Mouse (Mus musculus) frontal cortex, postnatal 36 days (tissue): ENCODE data around the gene Sec24d.
A peak's percentile ranks its signal among the peaks of the same experiment; 100 is the strongest.

Experiments used
- DNase-seq, 2 experiments: peaks; one replicate each; pipeline ENCODE4 v3.0.0; 2022; ENCODE audit warnings: low spot score in 2 of 2

Sec24d gene

DNA sequence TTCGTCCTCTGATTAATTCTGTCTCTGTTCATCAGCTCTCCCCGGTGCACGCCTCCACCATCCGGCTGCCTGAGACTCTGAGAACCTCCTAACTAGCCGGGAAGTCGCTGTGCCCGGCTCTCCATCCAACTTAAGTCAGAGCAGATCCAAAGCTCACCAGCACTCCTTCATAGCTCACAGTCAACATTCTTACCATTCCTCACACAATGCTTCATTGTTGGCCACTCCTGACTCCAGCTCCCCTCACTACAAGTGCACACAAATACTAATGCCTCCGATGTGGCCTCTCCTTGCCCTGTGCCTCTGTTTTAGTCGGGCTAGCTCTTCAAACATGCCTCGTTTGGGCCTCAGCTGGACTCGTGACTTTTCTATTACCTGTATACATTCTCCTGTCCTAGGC is 29.4 kb downstream of the Sec24d start:
- DNase-seq = no peak

DNA sequence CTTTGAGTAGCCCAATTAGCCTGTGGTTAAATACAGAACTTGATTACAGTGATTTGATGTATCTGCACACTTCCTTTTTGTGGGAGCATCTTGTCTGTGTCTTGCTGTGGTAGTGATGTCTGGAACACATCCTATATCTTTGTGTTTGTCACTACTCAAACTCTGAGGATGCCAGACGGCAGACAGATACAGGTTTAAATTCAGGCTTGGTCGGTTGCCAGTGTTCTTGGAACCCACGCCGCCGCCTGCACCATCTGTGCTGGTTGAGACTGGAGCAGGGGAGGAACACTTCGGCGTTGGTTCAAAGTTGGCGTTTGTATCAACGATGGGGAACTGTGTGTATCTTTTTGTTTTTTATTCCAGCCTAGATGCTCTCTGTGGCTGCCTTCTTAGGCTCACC is 31.0 kb downstream of the Sec24d start:
- DNase-seq = peak; percentile 93 to 97

DNA sequence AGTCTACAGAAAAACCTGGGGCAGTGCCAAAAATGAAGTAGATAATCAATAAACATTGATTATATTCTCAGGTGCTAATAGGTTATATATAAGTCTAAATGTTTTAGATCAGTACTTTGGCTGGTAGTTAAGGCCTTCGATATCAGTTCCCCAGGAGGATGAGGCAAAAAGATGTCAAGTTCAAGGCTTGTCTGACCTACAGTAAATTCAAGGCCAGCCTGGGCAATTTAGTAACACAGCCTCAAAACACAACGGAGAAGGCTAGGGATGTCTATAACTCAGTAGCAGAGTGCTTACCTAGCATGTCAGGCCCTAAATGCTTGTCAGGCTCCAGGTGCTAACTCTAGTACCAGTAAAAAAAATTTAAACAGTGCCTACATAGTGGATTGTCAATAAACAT is 34.3 kb downstream of the Sec24d start:
- DNase-seq = no peak

DNA sequence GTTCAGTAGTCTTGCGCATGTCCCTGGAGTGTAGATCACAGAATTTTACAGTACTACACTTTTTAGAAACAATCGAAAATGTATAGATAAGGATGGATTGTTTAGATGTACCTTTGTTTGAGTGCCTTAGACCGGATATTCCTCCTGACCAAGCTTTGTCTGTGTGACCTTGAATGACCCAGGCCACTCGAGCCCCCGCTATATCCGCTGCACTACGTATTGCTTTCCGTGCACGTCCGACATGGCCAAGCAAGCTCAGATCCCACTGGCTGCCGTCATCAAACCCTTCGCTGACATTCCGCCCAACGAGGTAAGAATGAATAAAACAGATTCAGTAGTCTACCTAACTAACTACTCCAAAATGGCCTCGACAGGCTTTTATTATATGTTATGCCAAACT is 38.4 kb downstream of the Sec24d start:
- DNase-seq = no peak

DNA sequence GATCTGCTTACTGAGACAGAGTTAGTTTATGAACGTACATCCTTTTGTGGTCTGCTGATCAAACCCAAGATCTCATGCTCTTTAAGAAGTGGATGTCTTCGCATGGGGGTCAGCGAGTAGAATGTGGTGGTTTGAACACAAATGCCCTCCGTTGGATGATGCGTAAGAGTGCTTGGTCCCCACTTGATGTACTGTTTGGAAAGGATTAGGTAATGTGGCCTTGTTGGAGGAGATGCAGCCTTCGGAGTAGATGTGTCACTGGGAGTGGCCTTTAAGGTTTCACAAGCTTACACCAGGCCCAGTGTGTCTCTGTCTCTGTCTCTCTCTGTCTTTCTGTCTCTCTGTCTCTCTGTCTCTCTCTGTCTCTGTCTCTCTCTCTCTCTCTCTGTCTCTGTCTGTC is 40.2 kb downstream of the Sec24d start:
- DNase-seq = no peak

DNA sequence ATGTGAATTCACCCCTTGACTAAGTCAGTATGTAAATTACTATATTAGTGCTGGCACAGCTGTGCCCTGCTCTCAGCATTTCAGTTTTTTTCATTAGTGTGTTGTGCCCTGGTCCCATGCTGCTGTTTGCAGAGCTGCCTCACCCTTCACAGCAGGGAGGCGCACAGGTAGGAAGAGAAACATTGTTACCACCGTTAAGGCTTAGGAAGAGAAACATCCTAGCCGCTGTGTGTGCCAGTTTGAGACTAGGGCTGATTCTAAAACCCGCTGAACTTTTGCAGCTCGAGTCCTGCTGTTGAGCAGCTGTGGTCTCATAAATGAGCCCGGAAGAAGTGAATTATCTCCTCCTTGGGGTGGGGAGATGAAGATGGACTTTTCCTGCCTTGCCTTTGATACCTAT is 41.9 kb downstream of the Sec24d start:
- no peak for DNase-seq

DNA sequence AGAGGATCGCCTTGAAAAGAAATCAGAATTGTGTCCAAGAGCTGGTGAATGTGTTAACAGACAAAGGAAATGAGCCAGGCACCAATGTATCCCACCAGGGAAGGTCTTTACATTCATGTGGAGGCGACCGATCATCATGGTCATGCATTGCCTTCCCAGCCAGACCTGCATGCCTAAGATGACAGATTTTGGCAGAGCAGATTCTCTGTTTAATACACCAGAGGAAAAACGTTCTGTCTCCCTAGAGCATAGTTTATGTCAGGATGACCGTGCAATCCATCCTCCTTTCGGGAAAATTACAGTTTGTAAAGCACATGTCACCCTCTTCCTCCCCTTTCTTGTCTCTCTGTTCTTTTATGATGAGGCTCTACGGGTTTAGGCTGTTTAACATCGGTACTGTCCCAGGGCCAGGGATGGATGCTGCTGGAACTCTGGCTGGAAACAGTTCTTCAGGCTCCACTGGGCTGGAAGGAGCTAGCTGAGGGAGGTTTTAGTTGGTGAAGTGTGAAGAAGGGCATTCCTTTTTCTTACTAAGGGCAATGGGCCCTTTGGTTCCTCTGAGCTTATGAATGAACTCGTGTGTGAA is 45.3 kb downstream of the Sec24d start:
- no peak for DNase-seq

DNA sequence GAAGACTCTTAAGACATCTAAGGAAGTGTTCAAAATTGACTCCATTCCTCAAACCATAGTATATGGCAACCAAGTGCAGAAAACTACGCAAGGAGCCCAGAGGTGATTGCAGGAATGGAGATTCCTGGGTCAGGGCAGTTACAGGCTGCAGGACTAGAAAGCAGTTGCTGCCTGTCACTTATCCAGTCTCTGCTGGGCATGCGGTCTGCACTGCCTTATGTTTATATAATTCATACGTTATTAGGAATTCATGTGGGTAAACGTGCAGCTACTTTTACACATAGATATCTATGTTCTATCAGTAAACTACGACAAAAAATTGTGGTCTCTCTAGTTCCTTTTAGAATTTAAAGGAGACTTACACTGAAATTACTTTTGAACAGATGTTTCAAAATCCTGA is 46.2 kb downstream of the Sec24d start:
- DNase-seq = no peak

DNA sequence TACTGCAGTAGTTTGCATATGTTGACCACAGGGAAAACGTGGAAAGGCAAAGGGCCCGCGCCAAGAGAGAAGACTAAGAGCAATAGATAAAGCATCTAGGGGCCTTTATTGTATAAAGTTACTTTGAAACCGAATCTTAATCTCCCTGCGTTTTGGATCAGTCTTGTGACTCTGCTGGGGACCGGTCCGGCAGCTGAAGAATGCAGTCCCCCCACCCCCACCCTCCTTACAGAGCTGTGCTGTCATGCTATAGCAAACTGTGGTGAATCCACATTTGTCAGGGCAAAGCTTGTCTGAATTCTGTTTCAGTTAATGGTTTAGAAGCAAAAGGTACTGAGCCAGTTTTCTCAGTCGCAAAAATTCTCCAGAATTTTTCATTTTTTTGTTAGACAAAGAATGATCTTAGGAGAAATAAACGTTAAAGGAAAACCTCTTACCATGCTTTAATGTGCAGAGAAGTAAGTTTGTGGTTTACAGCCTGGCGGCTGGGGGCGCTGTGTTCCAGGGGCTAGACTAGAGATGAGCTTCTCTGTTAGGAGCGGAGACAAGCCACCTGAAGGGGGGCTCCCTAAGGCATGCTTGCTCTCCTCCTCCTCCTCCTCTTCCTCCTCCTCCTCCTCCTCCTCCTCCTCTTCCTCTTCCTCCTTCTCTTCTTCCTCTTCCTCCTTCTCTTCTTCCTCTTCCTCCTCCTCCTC is 46.8 kb downstream of the Sec24d start:
- no peak for DNase-seq

DNA sequence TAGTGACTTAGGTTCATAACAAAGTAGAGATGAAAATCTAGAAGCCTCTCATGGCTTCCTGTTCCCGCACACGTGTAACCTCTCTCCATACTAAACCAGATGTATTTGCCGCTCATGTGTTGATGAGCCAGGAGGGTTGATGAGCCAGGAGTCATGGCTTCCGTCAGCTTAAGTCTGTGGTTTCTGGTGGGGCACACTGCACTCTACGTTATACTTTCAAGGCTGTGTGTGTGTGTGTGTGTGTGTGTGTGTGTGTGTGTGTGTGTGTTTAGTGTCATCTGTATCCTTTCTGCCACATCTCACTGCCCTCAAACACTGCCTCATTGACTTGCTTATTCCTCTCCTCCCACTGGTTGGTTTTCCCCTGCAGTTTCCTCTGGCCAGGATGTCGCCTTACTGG is 48.8 kb downstream of the Sec24d start:
- no peak for DNase-seq

DNA sequence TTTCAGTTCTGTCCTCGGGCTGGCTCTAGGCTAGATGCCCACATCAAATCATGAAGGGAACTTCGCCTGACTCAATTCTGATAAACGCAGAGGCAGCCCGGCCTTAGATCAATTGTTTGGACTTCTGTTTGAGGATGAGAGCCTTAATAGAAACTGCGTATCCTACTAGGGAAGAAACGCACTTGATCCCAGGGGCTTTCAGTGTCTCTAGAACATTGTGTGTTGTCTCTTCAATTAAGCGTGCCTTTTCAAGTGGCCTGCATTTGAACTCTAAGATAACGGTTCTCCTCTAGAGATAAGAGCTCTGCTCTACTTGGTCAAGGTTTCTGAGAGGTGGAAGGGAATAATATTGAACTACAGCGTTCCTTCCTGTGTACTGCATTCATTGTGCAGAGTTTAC is 49.8 kb downstream of the Sec24d start:
- no peak for DNase-seq

DNA sequence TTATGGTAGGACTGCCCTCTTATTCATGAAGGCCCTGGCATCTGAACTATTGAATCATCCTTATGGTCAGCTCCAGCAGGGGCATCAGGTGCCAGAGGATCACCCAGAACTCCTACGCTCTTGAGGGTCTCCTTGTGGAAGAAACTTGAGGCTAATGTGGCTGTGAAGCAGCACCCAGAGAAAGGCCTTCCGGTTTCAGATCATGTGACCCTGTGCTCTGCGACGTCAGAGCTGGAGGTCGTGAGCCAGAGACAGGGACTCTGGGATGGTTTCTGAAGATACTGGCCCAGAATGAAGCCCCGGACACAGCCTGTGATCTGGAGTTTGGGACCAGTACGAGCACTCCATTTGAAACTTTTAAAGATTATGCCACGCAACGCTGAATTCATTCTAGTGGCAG is 53.1 kb downstream of the Sec24d start:
- DNase-seq = no peak

DNA sequence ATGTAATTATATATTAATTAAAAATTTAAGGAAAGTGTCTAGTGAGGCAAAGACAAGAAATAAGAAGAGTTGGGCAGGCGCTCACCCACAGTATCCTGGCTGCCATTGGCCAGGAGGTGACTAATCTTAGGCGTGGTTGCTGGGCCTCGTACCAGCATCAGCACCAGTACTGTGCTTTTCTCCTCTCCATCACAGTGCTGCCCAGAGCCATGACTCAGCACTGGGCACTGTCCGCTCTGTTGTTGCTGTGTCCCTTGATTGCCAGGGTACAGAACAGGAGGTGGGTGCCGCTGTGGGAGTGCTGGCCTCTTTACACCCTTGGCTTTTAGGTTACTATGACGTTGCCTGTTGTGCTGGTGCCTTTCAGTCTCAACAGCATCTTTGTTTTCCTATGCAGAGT is 54.4 kb downstream of the Sec24d start:
- DNase-seq = peak in 1 of 2 experiments; percentile 15

DNA sequence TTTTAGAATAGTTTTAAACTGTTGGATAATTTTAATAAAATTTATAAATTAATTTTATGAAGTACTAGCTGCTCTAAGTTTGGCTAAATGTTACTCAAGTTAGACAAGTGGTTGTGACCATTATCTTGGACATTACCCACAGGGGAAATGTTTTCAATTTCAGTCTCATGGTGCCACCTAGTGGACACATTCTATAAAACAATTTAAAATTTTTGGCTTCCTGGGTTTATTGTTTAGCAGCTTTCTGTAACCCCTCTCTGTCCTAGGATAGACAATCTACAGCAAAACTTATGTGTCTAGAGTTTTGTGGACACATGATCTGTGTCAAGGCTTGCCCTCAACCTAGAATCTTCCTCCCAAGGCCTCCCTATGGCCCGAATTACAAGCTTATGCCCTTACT is 54.9 kb downstream of the Sec24d start:
- DNase-seq = peak in 1 of 2 experiments; percentile 11

DNA sequence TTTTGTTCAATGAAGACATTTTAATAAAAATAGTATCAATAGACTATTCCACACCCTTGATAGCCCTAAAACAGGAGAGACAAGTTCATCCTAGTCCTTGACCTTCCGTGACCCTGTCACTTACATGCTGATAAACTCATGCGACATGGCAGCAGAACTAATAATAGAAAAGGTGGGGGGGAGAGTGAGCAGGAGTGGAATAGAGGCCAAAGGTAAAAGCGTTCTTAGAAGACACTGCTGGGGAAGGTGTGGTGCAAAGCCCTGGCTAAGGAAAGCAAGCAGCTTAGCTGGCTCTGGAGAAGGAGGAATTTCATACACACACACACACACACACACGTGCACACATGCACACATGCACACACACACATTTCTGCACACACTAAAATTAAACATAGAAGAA is 57.1 kb downstream of the Sec24d start:
- DNase-seq = no peak

DNA sequence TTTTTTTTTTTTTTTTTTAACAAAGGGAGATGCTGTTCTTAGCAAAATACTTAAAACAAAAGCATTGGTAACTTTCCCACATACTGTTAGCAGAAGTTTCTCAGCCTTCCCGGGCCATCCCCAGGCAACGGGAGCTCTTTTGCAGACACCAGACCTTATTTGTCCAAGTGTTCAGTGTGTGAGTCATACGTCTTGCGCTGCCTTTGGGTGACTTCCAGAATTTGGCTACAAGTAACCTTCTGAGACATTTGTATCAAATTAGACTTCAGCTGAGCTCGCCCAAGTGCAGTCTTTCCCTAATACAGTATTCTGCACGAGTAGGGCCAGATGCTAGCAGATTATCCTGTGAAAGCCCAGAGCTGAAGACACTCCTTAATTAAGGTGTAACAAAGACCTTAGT is 62.0 kb downstream of the Sec24d start:
- DNase-seq = peak in 1 of 2 experiments; percentile 11

DNA sequence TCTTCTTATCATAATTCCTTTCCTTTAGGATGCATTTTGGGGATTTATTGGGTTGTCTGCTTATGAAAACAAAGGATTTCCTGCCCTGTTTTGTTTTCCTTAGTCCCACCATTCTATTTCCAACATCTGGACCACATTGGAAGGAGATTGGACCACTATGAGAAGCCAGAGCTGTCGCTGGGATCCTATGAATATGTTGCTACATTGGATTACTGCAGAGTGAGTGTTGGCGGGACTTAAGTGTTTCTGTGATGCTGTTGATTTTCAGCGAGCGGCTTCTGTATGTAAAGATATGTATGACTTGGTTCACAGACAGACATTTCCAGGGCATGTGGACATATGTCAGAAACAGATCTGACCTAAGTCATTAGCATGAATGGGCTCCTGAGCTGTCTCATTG is 63.0 kb downstream of the Sec24d start:
- DNase-seq = no peak

DNA sequence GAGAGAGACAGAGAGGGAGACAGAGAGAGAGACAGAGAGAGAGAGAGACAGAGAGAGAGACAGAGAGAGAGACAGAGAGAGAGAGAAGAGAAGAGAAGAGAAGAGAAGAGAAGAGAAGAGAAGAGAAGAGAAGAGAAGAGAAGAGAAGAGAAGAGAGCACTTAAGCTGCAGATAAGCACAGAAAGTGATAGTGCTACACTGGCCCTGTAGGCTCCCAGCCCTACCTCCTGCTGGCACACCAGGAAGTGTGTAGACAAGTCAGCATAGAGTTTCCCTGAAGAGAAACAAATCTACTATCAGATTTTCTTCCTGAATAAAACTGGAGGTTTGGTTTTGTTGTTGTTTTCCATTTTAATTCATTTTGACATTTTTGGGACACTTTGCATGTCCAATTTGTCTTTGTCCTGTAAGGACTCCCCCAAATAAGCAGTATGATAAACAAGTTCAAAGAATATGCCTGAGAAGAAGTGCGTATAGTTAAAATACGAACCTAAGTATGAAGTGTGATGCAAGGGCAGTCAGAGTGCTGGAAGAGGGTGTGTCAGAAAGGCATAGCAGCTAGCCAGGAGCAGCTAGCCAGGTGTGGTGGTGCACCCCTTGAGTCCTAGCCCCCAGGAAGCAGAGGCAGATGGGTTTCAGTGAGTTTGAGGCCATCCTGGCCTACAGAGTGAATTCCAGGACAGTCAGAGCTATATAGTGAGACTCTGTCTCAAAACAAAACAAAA is 65.2 kb downstream of the Sec24d start:
- DNase-seq = no peak

DNA sequence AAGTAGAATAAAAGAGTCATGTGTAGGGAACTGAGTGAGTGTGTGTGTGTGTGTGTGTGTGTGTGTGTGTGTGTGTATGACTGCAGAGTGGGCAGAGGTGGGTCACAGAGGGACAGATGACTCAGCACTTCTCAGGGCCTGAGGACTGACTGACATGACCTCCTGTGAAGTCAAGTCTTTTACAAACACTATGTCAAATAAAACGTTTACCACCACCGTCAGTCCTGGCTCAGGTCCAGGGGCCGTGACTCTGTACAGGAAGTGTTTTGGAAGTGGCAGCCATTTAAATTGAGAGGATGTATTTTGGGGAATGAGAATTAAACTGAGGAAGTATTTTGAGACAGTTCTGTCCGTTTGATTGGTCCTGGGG is 65.8 kb downstream of the Sec24d start:
- DNase-seq = no peak

DNA sequence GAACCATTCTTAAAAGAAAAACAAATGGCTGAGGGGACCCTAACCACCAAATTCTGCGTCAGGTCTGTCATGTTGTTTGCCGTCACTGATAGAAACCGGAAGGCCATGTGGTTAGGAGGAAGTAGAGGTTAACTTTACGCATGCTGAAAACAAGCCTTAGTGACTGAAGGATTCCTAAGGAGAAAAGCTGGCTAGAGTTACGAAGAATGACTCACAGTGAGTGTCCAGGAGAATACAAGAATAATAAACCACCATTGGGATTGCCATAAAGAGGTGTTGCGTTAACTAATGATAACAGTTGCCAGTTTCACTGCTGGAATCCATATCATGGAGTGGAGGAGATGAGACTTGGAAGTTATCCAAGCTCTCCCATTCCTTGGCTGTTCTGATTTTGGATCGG is 67.7 kb downstream of the Sec24d start:
- DNase-seq = no peak

DNA sequence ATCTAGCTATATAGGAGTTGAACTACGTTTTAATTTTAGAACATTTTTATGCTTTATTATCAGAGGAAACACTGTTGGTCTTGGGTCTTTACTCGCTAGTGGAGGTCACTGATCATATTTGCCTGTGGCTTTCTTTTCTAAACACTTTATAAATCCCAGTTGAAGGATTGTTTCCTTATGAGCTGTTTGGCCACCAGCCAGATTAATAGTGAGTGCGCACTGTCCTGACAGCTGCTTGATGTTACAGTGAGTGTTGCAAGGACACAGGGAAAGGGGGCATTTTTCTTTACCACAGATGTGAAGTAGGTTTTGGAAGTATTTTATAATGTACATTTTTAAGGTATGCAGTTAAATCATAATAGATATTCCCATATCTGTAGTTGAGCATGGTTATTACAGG is 68.2 kb downstream of the Sec24d start:
- DNase-seq = no peak

DNA sequence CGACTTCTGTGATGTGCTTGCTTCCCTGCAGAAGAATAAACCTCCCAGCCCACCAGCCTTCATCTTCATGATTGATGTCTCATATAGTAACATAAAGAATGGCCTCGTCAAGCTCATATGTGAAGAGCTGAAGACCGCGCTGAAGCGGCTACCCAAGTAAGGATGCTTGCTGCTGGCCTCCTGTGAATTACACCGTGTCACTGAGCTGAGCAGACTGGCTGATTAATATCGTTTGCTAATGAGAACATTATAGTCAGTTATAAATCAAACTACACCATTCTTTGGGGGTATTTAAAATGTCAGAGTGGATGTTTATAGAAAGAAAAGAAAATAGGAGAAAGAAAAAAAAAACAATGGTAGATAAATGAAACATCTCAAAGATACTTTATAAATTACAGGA is 69.2 kb downstream of the Sec24d start:
- DNase-seq = no peak

DNA sequence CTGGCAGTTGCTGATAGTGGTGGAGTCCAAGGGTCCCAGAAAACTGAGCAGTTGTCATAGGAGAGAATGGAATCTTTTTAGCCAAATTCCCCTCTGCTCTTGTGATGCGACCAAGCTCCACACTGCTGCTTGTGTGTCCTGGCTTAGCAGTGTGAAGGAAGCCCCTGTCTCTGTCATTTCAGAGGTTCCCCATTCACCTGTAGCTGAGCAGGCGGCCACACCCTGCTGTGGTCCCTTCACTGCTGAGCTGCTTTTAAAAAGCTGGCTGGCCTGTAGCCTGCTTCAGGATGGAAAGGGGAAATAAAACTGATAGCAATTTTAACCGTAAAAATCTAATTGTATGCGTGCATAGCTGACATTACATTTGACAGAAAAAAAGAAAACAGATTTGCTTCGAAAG is 69.7 kb downstream of the Sec24d start:
- no peak for DNase-seq
